Mouse (Mus musculus) liver (tissue): ENCODE measurements around the gene Noct.
"Not testable (repeated sequence)": the region's sequence is repeated elsewhere in the genome, so short reads cannot be mapped to it uniquely, and the experiment has no call there.

Experiments
- DNase-seq: peaks from one replicate; pipeline ENCODE4 v3.0.0-alpha.2; 2020; ENCODE audit warnings: mixed read lengths

The Noct gene

GRCm38 (mm10) chr3:51208633-51209032, 15.6 kb upstream of the Noct start:
- no peak for DNase-seq

- DNase-seq, result no peak
Observed at GRCm38 (mm10) chr3:51209503-51210314, 14.5 kb upstream of the Noct start.

GRCm38 (mm10) chr3:51210485-51210884, 13.8 kb upstream of the Noct start:
- DNase-seq, result no peak

- no peak for DNase-seq
Observed at GRCm38 (mm10) chr3:51213111-51213510, 11.1 kb upstream of the Noct start.

GRCm38 (mm10) chr3:51215681-51216080, 8.6 kb upstream of the Noct start:
- no peak for DNase-seq

- DNase-seq, result not testable (repeated sequence)
Observed at GRCm38 (mm10) chr3:51216351-51216750, 7.9 kb upstream of the Noct start.

- DNase-seq, result not testable (repeated sequence)
Observed at GRCm38 (mm10) chr3:51218385-51218784, 5.9 kb upstream of the Noct start.

- DNase-seq, result no peak
Observed at GRCm38 (mm10) chr3:51219213-51219612, 5.0 kb upstream of the Noct start.

- DNase-seq, result no peak
Observed at GRCm38 (mm10) chr3:51220846-51221245, 3.4 kb upstream of the Noct start.

- no peak for DNase-seq
Observed at GRCm38 (mm10) chr3:51221847-51222246, 2.4 kb upstream of the Noct start.

- no peak for DNase-seq
Observed at GRCm38 (mm10) chr3:51222302-51222701, 1.9 kb upstream of the Noct start.

GRCm38 (mm10) chr3:51222834-51223460, 1.3 kb upstream of the Noct start:
- no peak for DNase-seq

GRCm38 (mm10) chr3:51223556-51223955, 691 bp upstream of the Noct start:
- DNase-seq, result no peak

- DNase-seq, result no peak
Observed at GRCm38 (mm10) chr3:51225226-51225750, 1.0 kb downstream of the Noct start.

GRCm38 (mm10) chr3:51225979-51226378, 1.7 kb downstream of the Noct start:
- DNase-seq, result no peak

- DNase-seq, result no peak
Observed at GRCm38 (mm10) chr3:51226601-51227000, 2.4 kb downstream of the Noct start.

- DNase-seq, result peak; percentile 89
Observed at GRCm38 (mm10) chr3:51228038-51228820, 4.0 kb downstream of the Noct start.

- no peak for DNase-seq
Observed at GRCm38 (mm10) chr3:51228821-51229205, 4.6 kb downstream of the Noct start.

GRCm38 (mm10) chr3:51229226-51229625, 5.0 kb downstream of the Noct start:
- no peak for DNase-seq

- peak; percentile 88 for DNase-seq
Observed at GRCm38 (mm10) chr3:51230146-51230835, 6.0 kb downstream of the Noct start.

- no peak for DNase-seq
Observed at GRCm38 (mm10) chr3:51230886-51231285, 6.6 kb downstream of the Noct start.

GRCm38 (mm10) chr3:51231499-51231898, 7.3 kb downstream of the Noct start:
- peak; percentile 54 for DNase-seq
